Mouse (Mus musculus): ENCODE measurements around the gene Atp6v0d1.
"Not testable (repeated sequence)": the region's sequence is repeated elsewhere in the genome, so short reads cannot be mapped to it uniquely, and the experiment has no call there.

Atp6v0d1 gene

DNA sequence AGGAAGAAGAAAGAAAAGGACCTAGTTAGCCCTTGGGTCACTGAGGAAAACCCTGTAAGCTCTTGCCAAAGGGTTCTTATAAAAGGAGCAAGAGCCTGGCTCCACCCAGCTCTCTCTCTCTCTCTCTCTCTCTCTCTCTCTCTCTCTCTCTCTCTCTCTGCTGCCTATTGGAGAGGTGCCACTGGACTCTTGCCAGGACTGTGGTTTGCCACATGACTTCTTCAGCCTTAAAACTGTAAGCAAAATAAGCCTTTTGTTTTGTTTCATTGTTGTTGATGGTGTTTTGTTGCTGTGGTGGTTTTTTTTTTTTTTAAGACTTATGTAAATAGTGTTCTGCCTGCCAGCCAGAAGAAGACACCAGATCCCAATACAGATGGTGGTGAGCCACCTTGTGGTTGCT, 7.6 kb upstream of the Atp6v0d1 start:
- DNase-seq, result peak; percentile 83

GRCm38 (mm10) chr8:105571810-105572209, 6.0 kb upstream of the Atp6v0d1 start:
- DNase-seq, result no peak

- peak; percentile 52 for DNase-seq
Measured at GRCm38 (mm10) chr8:105566703-105567595, 1.1 kb upstream of the Atp6v0d1 start.

DNA sequence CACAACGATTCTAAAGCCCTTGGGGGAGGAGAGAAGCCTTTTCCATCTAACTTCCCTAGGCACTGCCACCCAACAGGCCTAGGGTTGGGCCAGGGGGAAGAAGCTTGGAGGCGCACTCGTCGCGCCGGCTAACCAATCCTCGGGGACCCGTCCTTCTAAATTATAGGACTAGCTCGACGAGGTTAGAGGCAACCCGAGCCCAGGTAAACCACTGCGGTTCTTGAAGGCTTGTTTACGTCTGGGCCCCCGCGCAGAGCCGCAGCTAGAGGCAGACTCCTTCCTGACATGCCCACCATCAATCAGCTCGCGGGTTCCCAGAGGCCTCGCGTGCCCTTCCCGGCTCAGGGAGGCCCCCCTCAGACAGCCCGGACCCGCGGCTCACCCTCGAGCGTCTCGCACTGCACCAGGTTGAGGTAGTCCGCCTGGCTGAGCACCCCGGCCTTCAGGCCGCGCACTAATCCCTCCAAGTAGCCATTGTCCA, 406 bp downstream of the Atp6v0d1 start:
- DNase-seq, result no peak

- DNase-seq, result not testable (repeated sequence)
Measured at GRCm38 (mm10) chr8:105564573-105565229, 1.1 kb downstream of the Atp6v0d1 start.

GRCm38 (mm10) chr8:105563871-105564270, 2.0 kb downstream of the Atp6v0d1 start:
- no peak for DNase-seq

DNA sequence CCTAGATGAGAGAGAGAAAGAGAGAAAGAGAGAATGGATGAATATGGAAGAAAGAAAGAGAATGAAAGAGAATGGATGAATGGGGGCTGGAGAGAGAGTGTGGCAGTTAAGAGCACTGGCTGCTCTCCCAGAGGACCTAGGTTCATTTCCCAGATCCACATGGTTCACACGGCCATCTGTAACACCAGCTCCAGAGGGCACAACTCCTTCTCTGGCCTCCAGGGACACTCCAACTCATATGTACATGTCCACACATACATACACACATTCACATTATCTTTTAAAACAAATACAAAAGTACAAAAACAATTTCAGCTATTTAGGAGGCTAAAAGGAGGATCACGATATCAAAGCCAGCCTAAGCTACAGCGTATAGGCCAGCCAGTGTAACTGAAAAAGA, 3.0 kb downstream of the Atp6v0d1 start:
- no peak for DNase-seq

GRCm38 (mm10) chr8:105555230-105555629, 10.6 kb downstream of the Atp6v0d1 start:
- no peak for DNase-seq

- DNase-seq, result peak; percentile 77
Measured at GRCm38 (mm10) chr8:105554087-105554486, 11.8 kb downstream of the Atp6v0d1 start.

GRCm38 (mm10) chr8:105552824-105553223, 13.0 kb downstream of the Atp6v0d1 start:
- DNase-seq, result no peak

DNA sequence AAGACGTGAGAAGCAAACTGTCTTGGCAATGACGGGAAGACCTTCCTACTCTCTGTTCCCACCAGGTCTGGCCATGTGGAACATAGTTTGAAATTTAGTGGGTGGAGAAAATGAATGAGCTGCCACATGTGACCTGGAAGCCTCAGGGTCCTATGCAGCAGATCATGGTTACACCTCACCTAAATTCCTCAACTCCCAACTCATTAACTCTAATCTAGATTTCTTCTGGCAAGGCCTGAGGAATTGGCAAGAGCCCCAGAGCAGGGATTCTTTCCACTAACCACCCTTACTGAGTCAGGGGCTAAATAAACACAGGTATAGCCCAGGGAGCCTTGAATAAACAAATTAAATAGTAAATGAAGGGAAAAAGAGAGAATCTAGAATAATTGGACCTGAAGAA, 13.8 kb downstream of the Atp6v0d1 start:
- DNase-seq, result no peak

- DNase-seq, result no peak
Measured at GRCm38 (mm10) chr8:105550083-105550482, 15.8 kb downstream of the Atp6v0d1 start.

DNA sequence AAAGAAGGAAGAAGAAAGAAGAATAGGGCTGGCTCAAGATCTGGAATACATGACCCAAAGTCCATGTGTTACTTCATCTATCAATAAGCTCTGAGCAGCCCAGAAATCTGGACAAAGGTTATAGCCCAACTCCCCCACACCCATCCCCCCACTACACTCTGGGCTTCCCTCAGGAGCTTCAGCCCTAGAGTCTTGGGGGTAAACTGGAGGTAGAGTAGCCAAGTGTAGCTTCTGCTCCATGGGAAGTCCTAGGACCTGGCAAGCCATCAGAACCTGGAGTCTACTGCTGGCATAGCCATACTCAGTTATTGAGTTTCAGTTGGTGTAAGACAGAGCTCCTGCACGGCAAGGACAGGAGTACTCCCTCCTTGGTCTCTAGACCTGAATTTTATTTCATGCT, 16.3 kb downstream of the Atp6v0d1 start:
- no peak for DNase-seq

GRCm38 (mm10) chr8:105546384-105547350, 19.2 kb downstream of the Atp6v0d1 start:
- no peak for DNase-seq

GRCm38 (mm10) chr8:105545249-105545648, 20.6 kb downstream of the Atp6v0d1 start:
- DNase-seq, result peak; percentile 56

- peak; percentile 76 for DNase-seq
Measured at GRCm38 (mm10) chr8:105544544-105545205, 21.2 kb downstream of the Atp6v0d1 start.

GRCm38 (mm10) chr8:105543703-105544102, 22.1 kb downstream of the Atp6v0d1 start:
- no peak for DNase-seq

DNA sequence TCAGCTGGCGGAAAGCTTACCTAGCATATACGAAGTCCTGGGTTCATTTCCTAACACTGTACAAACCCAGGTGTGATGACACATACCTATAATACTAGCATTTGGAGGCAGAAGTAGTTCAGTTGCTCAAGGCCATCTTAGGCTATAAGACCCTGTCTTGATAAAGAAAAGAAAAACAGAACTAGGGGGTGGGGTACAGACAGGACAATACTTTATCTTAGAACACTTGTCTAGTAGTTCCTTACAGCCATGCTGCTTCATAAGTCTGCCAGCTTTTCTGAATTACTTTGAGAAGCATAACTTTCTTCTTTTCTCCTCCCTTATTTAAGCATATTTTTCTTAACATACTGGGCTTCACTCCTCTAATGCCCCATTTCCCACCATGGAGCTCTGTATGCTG, 23.0 kb downstream of the Atp6v0d1 start:
- DNase-seq, result no peak

DNA sequence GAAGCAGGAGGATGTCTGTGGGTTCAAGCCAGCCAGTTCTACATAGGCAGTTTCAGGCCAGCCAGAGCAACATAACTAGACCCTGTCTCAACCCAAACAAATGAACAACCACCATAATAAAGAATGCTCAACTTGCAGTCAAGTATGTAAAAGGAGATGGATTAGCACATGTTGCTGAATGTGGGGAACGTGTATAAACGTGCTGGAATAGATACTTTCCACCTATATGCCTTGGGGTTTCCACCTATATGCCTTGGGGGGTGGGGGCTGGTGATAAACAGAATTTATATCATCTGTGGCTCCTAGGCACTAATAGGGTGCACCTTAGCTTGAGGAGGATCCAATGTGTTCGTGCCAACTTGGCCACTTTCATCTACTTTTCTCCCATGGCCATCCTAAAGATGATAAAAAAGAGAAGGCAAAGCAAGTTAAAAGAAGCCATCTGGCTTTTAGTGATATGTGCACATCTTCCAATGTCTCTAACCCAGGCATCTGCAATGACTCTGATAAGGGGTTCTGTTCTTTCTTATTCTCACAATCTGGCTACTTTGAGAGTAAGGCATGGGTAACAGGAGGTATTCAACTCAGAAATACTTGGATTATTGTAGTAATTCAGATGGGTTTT, 23.7 kb downstream of the Atp6v0d1 start:
- no peak for DNase-seq

- no peak for DNase-seq
Measured at GRCm38 (mm10) chr8:105538940-105539339, 26.9 kb downstream of the Atp6v0d1 start.

DNA sequence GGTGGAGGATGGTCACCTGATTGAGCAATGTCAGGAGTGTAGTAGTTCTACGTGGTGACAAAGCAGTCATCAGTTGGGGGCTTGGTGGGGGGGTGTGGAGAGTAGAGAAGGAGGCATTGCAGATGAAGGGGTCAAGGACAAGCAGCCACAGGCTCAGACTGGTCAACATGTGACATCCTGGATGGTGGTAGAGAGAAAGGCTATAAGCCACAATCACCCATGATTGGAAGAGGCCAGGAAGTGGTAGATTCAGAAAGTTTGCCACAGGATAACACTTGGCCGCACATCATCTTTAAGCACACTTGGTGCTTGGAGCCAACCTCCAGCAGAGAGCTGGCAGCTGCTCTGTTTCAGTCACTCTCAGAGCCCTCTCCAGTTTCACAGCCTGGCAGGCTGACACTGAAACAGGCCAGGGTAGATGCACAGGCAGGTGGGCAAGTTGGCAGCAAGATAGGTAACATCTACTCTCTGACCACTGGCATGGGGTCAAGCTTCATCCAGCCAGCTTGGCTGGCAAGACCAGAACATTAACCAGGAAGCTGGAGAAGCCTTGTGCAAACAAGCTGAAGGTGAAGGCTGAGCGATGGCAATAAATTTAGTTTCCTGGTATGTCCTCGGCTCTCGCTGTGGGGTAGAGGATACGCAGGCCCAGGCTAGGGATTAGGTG, 28.7 kb downstream of the Atp6v0d1 start:
- no peak for DNase-seq
